ENCODE assay signal across 8 mouse cellular contexts in the genomic region with DNA sequence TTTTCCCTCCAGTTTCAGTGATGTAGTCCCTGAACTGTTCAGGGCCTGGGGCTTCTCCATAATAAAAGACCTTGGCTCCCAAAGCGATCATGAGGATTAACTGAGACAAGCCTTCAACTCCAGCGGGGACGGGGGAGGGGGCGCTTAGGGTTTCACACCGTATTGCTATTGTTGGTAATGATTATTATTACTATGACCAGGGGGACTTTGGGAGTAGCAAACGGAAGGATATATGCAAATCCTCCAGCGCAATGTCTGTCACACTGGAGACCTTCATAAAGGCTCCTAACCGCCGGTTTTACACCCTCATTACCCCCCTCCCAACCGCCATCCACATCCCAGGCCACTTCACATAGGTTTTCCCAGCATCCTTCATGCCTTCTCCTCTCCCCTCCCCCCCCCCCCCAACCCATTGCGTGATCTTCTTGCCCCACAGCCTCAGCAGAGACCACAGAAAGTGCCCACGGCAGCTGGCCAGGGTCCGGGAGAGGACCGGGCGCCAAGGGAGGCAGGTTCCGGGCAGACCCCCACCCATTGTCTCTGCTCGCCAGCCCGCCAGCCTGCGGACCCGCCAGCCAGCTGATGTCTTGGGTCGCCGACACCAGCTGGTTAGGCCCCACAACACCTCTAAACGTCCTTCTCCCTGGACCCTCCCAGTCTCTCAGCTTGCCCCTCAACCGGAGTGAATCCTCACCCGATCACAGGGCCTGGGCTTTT. TPM values are rescaled to one million over a fixed set of nuclear protein-coding genes. Genes with fewer than 3 reads are reported as not detected.
DNase-seq lines count a peak whose midpoint lies in the region; ATAC-seq and TF ChIP-seq lines count a peak whose summit lies in the region.

No protein-coding gene starts in this region.

- H3K27me3 ChIP-seq in kidney, embryonic 16.5 days (ENCODE audit: insufficient read depth, low read length) = no peaks in the 10 kb centered on the region
- H3K27me3 ChIP-seq in hindbrain, embryonic 15.5 days = no peaks in the 10 kb centered on the region

- DNase-seq in kidney, postnatal 14 days = no peak
- no peak for DNase-seq in adrenal gland, postnatal 14 days
- DNase-seq in spleen, postnatal 10 days (ENCODE audit: low spot score in 2 of 2) = no peak
- DNase-seq in adrenal gland, postnatal 4 days (ENCODE audit: low spot score in 2 of 2) = no peak

- WGBS in kidney, embryonic 16.5 days = 4% methylated on average over 24 of the region's 25 CpGs
- under 1% methylated on average over 24 of the region's 25 CpGs for WGBS in hindbrain, embryonic 15.5 days

- TF ChIP-seq CTCF in cortical plate, adult 2 months (IDR thresholded peaks at IDR 0.05; ENCODE audit: extremely low read depth, insufficient read depth, low read length) = no peak

- no peaks in the 10 kb centered on the region for H3K36me3 ChIP-seq in kidney, embryonic 16.5 days (ENCODE audit: insufficient read depth, low read length)
- no peaks in the 10 kb centered on the region for H3K36me3 ChIP-seq in hindbrain, embryonic 15.5 days

- H3K27ac ChIP-seq in kidney, embryonic 16.5 days (ENCODE audit: low read length) = 0 out of 2 replicates have a peak overlapping the region, but pooled peaks have one; percentile 10
- H3K27ac ChIP-seq in cortical plate, adult 2 months (ENCODE audit: insufficient read depth, low read length) = no peak overlapping the region
- peak overlapping the region; percentile 60 for H3K27ac ChIP-seq in hindbrain, embryonic 15.5 days (replicated peaks)

- peak overlapping the region; percentile 75 for H3K4me2 ChIP-seq in kidney, embryonic 16.5 days (replicated peaks; ENCODE audit: low read depth, low read length)
- peak overlapping the region; percentile 57 for H3K4me2 ChIP-seq in hindbrain, embryonic 15.5 days

- peaks cover 5% of the 10 kb centered on the region; the same call in 1 of the 2 replicates for H3K9me3 ChIP-seq in kidney, embryonic 16.5 days (ENCODE audit: low read length)
- no peaks in the 10 kb centered on the region for H3K9me3 ChIP-seq in hindbrain, embryonic 15.5 days

- H3K4me1 ChIP-seq in kidney, embryonic 16.5 days (ENCODE audit: insufficient read depth, low read length) = peaks cover 8% of the 10 kb centered on the region
- 0 out of 2 replicates have a peak, but pooled peaks cover 1% of the 10 kb centered on the region for H3K4me1 ChIP-seq in cortical plate, adult 2 months (ENCODE audit: control insufficient read depth, insufficient read depth, low read length)
- peaks cover 20% of the 10 kb centered on the region for H3K4me1 ChIP-seq in hindbrain, embryonic 15.5 days (replicated peaks)

- H3K9ac ChIP-seq in kidney, embryonic 16.5 days (replicated peaks; ENCODE audit: low read length) = peak overlapping the region; percentile 74
- peak overlapping the region; percentile 46 for H3K9ac ChIP-seq in hindbrain, embryonic 15.5 days

- peak overlapping the region; percentile 50 for H3K4me3 ChIP-seq in kidney, embryonic 16.5 days (ENCODE audit: low read length)
- peak overlapping the region; percentile 33 for H3K4me3 ChIP-seq in cortical plate, adult 2 months (ENCODE audit: insufficient read depth, low read length)
- H3K4me3 ChIP-seq in hindbrain, embryonic 15.5 days = peak overlapping the region; percentile 34

- TF ChIP-seq POLR2A in cortical plate, adult 2 months (IDR thresholded peaks at IDR 0.05; ENCODE audit: extremely low read depth, insufficient read depth, low read length) = no peak

- peak; percentile 17; the same call in 1 of the 2 replicates for ATAC-seq in kidney, embryonic 16.5 days (ENCODE audit: low FRiP score, low TSS enrichment)
- peak; percentile 73 for ATAC-seq in hindbrain, embryonic 15.5 days (ENCODE audit: low FRiP score, low read depth)
- peak; percentile 31; the same call in 1 of the 2 replicates for ATAC-seq in monocyte, adult 5-6 weeks (replicated peaks; ENCODE audit: insufficient number of reproducible peaks, low FRiP score, low TSS enrichment, poor library complexity, severe bottlenecking)

RNA-seq across cellular contexts. Expression of gene Cbfa2t2, which starts 9.9 kb away (rescaled TPM):
- polyA plus RNA-seq in kidney, embryonic 16.5 days (2015; fragmentation: Nextera tagmentation; extraction: Ambion mirVana) = 44.2 and 48.3 TPM in 2 replicates
- polyA plus RNA-seq in cortical plate, adult 2 months (2012; rRNA removed) = 30.4 and 32.9 TPM in 2 replicates
- polyA plus RNA-seq in hindbrain, embryonic 15.5 days (2015; fragmentation: Nextera tagmentation; extraction: Ambion mirVana) = 48.0 and 50.8 TPM in 2 replicates
- 9.8 to 18.5 TPM (median 11.9 TPM) in 3 replicates for total RNA-seq in monocyte, adult 5-6 weeks (2017)
- 36.1 and 42.5 TPM in 2 replicates for total RNA-seq in adrenal gland, postnatal 14 days (2021)
- 10 to 100 TPM; 45.8 to 60.4 TPM for total RNA-seq in adrenal gland, postnatal 4 days (2021)

RNA-seq across cellular contexts. Expression of gene Snta1, which starts 18.4 kb away (rescaled TPM):
- polyA plus RNA-seq in kidney, embryonic 16.5 days (2015; fragmentation: Nextera tagmentation; extraction: Ambion mirVana) = 9.5 and 12.2 TPM in 2 replicates
- polyA plus RNA-seq in cortical plate, adult 2 months (2012; rRNA removed) = 36.2 and 37.7 TPM in 2 replicates
- 13.0 and 13.7 TPM in 2 replicates for polyA plus RNA-seq in hindbrain, embryonic 15.5 days (2015; fragmentation: Nextera tagmentation; extraction: Ambion mirVana)
- 4.8 to 10.8 TPM (median 4.9 TPM) in 3 replicates for total RNA-seq in monocyte, adult 5-6 weeks (2017)
- total RNA-seq in adrenal gland, postnatal 14 days (2021) = 27.7 and 32.3 TPM in 2 replicates
- 10 to 100 TPM; 29.2 to 30.1 TPM for total RNA-seq in adrenal gland, postnatal 4 days (2021)

RNA-seq across cellular contexts. Expression of gene Cdk5rap1, which starts 53.5 kb away (rescaled TPM):
- 17.4 and 23.4 TPM in 2 replicates for polyA plus RNA-seq in kidney, embryonic 16.5 days (2015; fragmentation: Nextera tagmentation; extraction: Ambion mirVana)
- polyA plus RNA-seq in cortical plate, adult 2 months (2012; rRNA removed) = 14.9 and 17.7 TPM in 2 replicates
- 12.8 and 13.2 TPM in 2 replicates for polyA plus RNA-seq in hindbrain, embryonic 15.5 days (2015; fragmentation: Nextera tagmentation; extraction: Ambion mirVana)
- 8.5 to 13.1 TPM (median 9.7 TPM) in 3 replicates for total RNA-seq in monocyte, adult 5-6 weeks (2017)
- 14.2 and 15.7 TPM in 2 replicates for total RNA-seq in adrenal gland, postnatal 14 days (2021)
- total RNA-seq in adrenal gland, postnatal 4 days (2021) = 10 to 100 TPM; 15.9 to 17.9 TPM

Comparison
In these comparisons a context has a peak if more than half of its experiments do, and no peak if none do; other contexts are left out.
1. ATAC-seq: peak in every context shown above with its lines; median percentile 73 in hindbrain, embryonic 15.5 days; 31 in monocyte, adult 5-6 weeks; 17 in kidney, embryonic 16.5 days.